Mouse (Mus musculus): ENCODE results near the gene Acsf3. TPM values are rescaled to one million over a fixed set of nuclear protein-coding genes. Genes with fewer than 3 reads are reported as not detected.

Gene Acsf3
- polyA plus RNA-seq, 1 experiment: 9.7 TPM

DNA sequence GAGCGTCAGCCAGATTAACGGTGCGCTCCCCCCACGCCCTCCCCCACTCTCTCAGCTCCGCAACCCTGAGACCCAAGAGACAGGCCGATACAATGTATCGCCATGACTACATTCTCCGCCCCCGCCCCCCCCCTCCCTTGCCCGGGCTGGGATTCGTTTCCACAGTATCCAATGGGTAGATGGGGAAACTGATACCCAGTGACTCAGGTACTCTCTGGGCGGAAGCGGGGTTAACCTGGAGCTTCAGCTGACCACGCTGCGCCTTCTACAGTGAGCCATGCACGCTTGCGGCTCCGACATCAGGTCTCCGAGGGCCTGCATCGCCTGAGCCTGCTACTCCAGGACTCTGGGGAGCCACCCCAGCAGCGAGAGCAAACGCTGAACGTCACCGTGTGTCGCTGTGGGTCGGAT is 89.4 kb downstream of the Acsf3 start:
- Histone ChIP-seq H3K4me1 (ENCODE audit: control insufficient read depth, insufficient read depth, low read length) (no peaks in the 10 kb centered on the region), H3K9me3 (replicated peaks; ENCODE audit: control insufficient read depth, insufficient read depth, low read length, poor library complexity, severe bottlenecking) (peaks cover 24% of the 10 kb centered on the region), H3K36me3 (ENCODE audit: control insufficient read depth, insufficient read depth, low read length, poor library complexity, severe bottlenecking) (no peaks in the 10 kb centered on the region), H3K27ac (ENCODE audit: insufficient read depth, low read length) (no peak overlapping the region), H3K9ac (ENCODE audit: low read depth, poor library complexity, severe bottlenecking) (no peak overlapping the region), H3K27me3 (ENCODE audit: control insufficient read depth, insufficient read depth, low read length, poor library complexity, severe bottlenecking) (no peaks in the 10 kb centered on the region), H3K4me3 (ENCODE audit: low read depth, low read length) (no peak overlapping the region)
- TF ChIP-seq CTCF (IDR thresholded peaks at IDR 0.05; ENCODE audit: low read depth, low read length) (no peak), EP300 (IDR thresholded peaks at IDR 0.05; ENCODE audit: insufficient read depth, low read depth, low read length) (no peak), POLR2A (IDR thresholded peaks at IDR 0.05; ENCODE audit: insufficient read depth, low read length) (no peak)

DNA sequence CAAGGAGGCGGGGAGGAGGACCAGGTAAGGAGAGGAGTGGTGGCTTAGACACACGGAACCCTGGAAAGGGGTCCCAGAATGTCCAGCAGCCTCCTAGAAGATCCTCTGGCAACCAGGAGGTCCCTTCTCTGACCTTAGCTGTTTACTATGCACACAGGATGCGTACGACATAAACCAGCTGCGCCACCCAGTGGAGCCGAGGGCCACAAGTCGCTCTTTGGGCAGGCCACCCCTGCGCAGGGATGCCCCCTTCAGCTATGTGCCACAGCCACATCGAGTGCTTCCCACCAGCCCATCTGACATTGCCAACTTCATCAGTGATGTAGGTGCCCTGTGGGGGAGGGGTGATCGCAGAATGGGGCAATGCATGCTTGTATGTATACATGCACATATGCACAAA is 90.2 kb downstream of the Acsf3 start:
- Histone ChIP-seq H3K27me3 (ENCODE audit: control insufficient read depth, insufficient read depth, low read length, poor library complexity, severe bottlenecking) (no peaks in the 10 kb centered on the region), H3K9me3 (replicated peaks; ENCODE audit: control insufficient read depth, insufficient read depth, low read length, poor library complexity, severe bottlenecking) (peaks cover 24% of the 10 kb centered on the region), H3K9ac (ENCODE audit: low read depth, poor library complexity, severe bottlenecking) (no peak overlapping the region), H3K27ac (ENCODE audit: insufficient read depth, low read length) (no peak overlapping the region), H3K36me3 (ENCODE audit: control insufficient read depth, insufficient read depth, low read length, poor library complexity, severe bottlenecking) (no peaks in the 10 kb centered on the region), H3K4me3 (ENCODE audit: low read depth, low read length) (no peak overlapping the region), H3K4me1 (ENCODE audit: control insufficient read depth, insufficient read depth, low read length) (no peaks in the 10 kb centered on the region)
- TF ChIP-seq EP300 (IDR thresholded peaks at IDR 0.05; ENCODE audit: insufficient read depth, low read depth, low read length) (no peak), POLR2A (IDR thresholded peaks at IDR 0.05; ENCODE audit: insufficient read depth, low read length) (no peak), CTCF (IDR thresholded peaks at IDR 0.05; ENCODE audit: low read depth, low read length) (no peak)

DNA sequence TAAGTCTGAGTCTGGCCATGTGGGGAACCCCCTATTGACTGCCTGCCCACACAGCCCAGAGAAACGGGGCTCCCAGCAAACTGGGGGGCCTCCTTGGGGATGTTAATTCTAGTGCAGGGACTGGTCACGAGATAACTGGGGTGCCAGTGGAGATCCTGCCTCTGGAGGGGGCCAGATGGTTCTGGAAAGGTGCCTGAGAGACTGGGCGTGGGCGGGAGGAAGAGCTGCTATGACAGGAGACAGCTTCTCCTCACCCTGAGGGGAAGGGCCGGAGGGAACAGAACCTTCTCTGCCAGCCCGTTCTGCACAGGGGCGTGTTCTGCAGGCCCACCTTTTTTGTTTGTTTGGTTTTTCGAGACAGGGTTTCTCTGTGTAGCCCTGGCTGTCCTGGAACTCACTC is 90.9 kb downstream of the Acsf3 start:
- Histone ChIP-seq H3K9ac (ENCODE audit: low read depth, poor library complexity, severe bottlenecking) (no peak overlapping the region), H3K4me3 (ENCODE audit: low read depth, low read length) (no peak overlapping the region), H3K27me3 (ENCODE audit: control insufficient read depth, insufficient read depth, low read length, poor library complexity, severe bottlenecking) (no peaks in the 10 kb centered on the region), H3K4me1 (ENCODE audit: control insufficient read depth, insufficient read depth, low read length) (no peaks in the 10 kb centered on the region), H3K27ac (ENCODE audit: insufficient read depth, low read length) (no peak overlapping the region), H3K9me3 (replicated peaks; ENCODE audit: control insufficient read depth, insufficient read depth, low read length, poor library complexity, severe bottlenecking) (peaks cover 24% of the 10 kb centered on the region), H3K36me3 (ENCODE audit: control insufficient read depth, insufficient read depth, low read length, poor library complexity, severe bottlenecking) (no peaks in the 10 kb centered on the region)
- TF ChIP-seq EP300 (IDR thresholded peaks at IDR 0.05; ENCODE audit: insufficient read depth, low read depth, low read length) (no peak), POLR2A (IDR thresholded peaks at IDR 0.05; ENCODE audit: insufficient read depth, low read length) (no peak), CTCF (IDR thresholded peaks at IDR 0.05; ENCODE audit: low read depth, low read length) (no peak)

Other genes starting within 250 kb of the Acsf3 start
- 59.4 and 61.6 TPM in 2 replicates for gene Piezo1, start 224.2 kb upstream of the Acsf3 start, polyA plus RNA-seq (2011; ENCODE audit: insufficient read depth, insufficient read length, low read depth, missing spikeins)
- 63.7 and 68.6 TPM in 2 replicates for gene Cdt1, start 207.5 kb upstream of the Acsf3 start, polyA plus RNA-seq (2011; ENCODE audit: insufficient read depth, insufficient read length, low read depth, missing spikeins)
- gene Aprt, start 198.6 kb upstream of the Acsf3 start, polyA plus RNA-seq (2011; ENCODE audit: insufficient read depth, insufficient read length, low read depth, missing spikeins): 325 and 344 TPM in 2 replicates
- gene Galns, start 164.0 kb upstream of the Acsf3 start, polyA plus RNA-seq (2011; ENCODE audit: insufficient read depth, insufficient read length, low read depth, missing spikeins): 11.9 and 12.8 TPM in 2 replicates
- 19.3 and 30.5 TPM in 2 replicates for gene Trappc2l, start 163.8 kb upstream of the Acsf3 start, polyA plus RNA-seq (2011; ENCODE audit: insufficient read depth, insufficient read length, low read depth, missing spikeins)
- gene Pabpn1l, start 152.7 kb upstream of the Acsf3 start, polyA plus RNA-seq (2011; ENCODE audit: insufficient read depth, insufficient read length, low read depth, missing spikeins): not detected in 2 replicates
- gene Cbfa2t3, start 76.4 kb upstream of the Acsf3 start, polyA plus RNA-seq (2011; ENCODE audit: insufficient read depth, insufficient read length, low read depth, missing spikeins): 0.17 and 0.42 TPM in 2 replicates
- 0.36 TPM in 1 of 2 replicates, not detected in the other for gene Cdh15, start 72.5 kb downstream of the Acsf3 start, polyA plus RNA-seq (2011; ENCODE audit: insufficient read depth, insufficient read length, low read depth, missing spikeins)

Measured in ES-Bruce4 (cell line).